In the genomic region with DNA sequence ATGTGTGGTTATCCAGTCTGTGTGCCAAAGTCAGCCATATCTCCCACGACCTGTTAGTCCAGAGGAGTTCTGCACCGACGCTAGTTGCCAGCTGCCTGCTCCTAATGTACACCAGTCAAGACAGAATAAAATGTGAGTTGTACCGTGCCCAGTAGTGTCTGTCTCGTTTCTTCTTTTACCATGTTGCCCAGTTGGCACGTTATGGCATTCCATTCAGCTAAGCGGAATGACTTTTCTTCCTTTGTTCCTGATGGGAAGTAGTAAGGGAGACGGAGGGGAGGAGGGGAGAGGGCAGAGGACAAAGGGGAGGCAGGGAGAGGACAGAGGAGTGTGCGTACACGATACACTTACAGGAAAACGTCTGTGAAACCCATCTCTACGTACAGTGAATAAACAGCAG, we compare ENCODE assay signal across 15 mouse cellular contexts.
"Had no signal": no experiment of that assay in that cellular context is flagged by ENCODE, and none has a peak within 500 bp of the region (broad histone marks: within the 10 kb centered on the region; RNA-seq: fewer than 3 reads in every experiment).

No protein-coding gene starts in this region.

- H3K36me3 ChIP-seq: limb, embryonic 10.5 days; liver, embryonic 15.5 days; neural tube, embryonic 12.5 days; stomach, embryonic 15.5 days had no signal

- H3K4me1 ChIP-seq: liver, embryonic 15.5 days; stomach, embryonic 15.5 days had no signal

- H3K9ac ChIP-seq: liver, embryonic 15.5 days; neural tube, embryonic 12.5 days; stomach, embryonic 15.5 days had no signal

- H3K27ac ChIP-seq: layer of hippocampus, adult 2 months; limb, embryonic 10.5 days; liver, embryonic 15.5 days; neural tube, embryonic 12.5 days; stomach, embryonic 15.5 days had no signal

- H3K4me2 ChIP-seq: liver, embryonic 11.5 days; liver, embryonic 15.5 days; neural tube, embryonic 12.5 days; stomach, embryonic 15.5 days had no signal

- H3K9me3 ChIP-seq: limb, embryonic 10.5 days; liver, embryonic 15.5 days; neural tube, embryonic 12.5 days; stomach, embryonic 15.5 days had no signal

- DNase-seq: kidney, postnatal 10 days; kidney, postnatal 4 days; lung, adult 2 months; lung, postnatal 36 days; midbrain, embryonic 14.5 days; right cerebral cortex, postnatal 14 days; thymus, postnatal 36 days had no signal

- H3K27me3 ChIP-seq: liver, embryonic 15.5 days; neural tube, embryonic 12.5 days; stomach, embryonic 15.5 days had no signal

- H3K4me3 ChIP-seq: layer of hippocampus, adult 2 months; limb, embryonic 10.5 days; liver, embryonic 15.5 days; myocyte; neural tube, embryonic 12.5 days; stomach, embryonic 15.5 days had no signal

- ATAC-seq: lung, postnatal 0 days had no signal
